In the genomic region with DNA sequence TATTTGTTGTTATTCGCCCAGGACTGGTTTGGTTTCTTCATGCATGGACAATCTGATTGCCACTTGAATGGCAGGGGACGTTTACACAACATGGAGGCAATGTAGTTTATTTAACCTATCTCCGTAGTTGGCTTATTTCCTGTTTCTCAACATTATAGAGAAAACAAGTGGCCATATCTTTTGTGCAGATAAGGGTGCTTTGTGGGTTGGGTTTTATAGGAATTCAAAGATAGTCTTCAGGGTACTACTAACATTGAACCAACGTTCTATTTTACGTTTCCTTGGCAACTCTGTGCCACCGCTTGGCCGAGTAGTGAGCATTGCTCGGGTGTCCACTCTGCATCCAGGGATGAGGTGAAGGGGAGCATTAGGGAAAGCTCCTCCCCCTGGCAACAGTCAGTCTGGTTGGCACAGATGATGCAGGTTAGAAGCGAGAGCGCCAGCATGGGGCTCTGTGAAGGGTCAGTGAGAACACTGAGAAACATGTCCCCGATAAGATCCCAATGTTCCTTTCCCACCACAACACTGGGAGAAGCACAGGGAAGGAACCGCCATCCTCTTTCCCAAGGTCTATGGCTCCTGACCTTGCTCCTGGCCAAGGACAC, we compare ENCODE assay signal across 27 mouse cellular contexts.
DNase-seq lines count a peak whose midpoint lies in the region; ATAC-seq and TF ChIP-seq lines count a peak whose summit lies in the region.
"Had no signal": no experiment of that assay in that cellular context is flagged by ENCODE, and none has a peak within 500 bp of the region (broad histone marks: within the 10 kb centered on the region; RNA-seq: fewer than 3 reads in every experiment).

No protein-coding gene starts in this region.

- 0 out of 2 replicates have a peak, but pooled peaks have one; percentile 20 for ATAC-seq in liver, embryonic 11.5 days (replicated peaks; ENCODE audit: low FRiP score)
- 0 out of 2 replicates have a peak, but pooled peaks have one; percentile 14 for ATAC-seq in stomach, embryonic 14.5 days (ENCODE audit: insufficient number of reproducible peaks, insufficient read depth, low FRiP score, low read depth)
- ATAC-seq: forebrain, embryonic 13.5 days; hindbrain, postnatal 0 days; intestine, embryonic 15.5 days; midbrain, embryonic 16.5 days had no signal

- H3K27me3 ChIP-seq in heart, adult 2 months (ENCODE audit: control insufficient read depth, insufficient read depth, low read length), result no peaks in the 10 kb centered on the region
- no peaks in the 10 kb centered on the region for H3K27me3 ChIP-seq in heart, embryonic 10.5 days (ENCODE audit: insufficient read depth, poor library complexity, severe bottlenecking)
- no peaks in the 10 kb centered on the region for H3K27me3 ChIP-seq in liver, embryonic 11.5 days (replicated peaks; ENCODE audit: control insufficient read depth, insufficient read depth, low read length)
- H3K27me3 ChIP-seq in MEL (ENCODE audit: control insufficient read depth in 1 of 2, insufficient read depth in 2 of 2, low read length in 2 of 2), result no peaks in the 10 kb centered on the region
- H3K27me3 ChIP-seq in stomach, embryonic 14.5 days (ENCODE audit: control insufficient read depth, insufficient read depth, low read length), result no peaks in the 10 kb centered on the region
- peaks cover 89% of the 10 kb centered on the region for H3K27me3 ChIP-seq in forebrain, embryonic 10.5 days (ENCODE audit: poor library complexity, severe bottlenecking)
- H3K27me3 ChIP-seq: forebrain, embryonic 13.5 days; intestine, embryonic 15.5 days had no signal

- H3K9ac ChIP-seq in heart, adult 2 months (ENCODE audit: low read depth, low read length), result no peak overlapping the region
- H3K9ac ChIP-seq in liver, embryonic 11.5 days (ENCODE audit: low read depth, low read length), result no peak overlapping the region
- no peak overlapping the region; the same call in 1 of the 2 replicates for H3K9ac ChIP-seq in MEL (ENCODE audit: control insufficient read depth, low read depth, low read length, poor library complexity, severe bottlenecking)
- H3K9ac ChIP-seq in stomach, embryonic 14.5 days (replicated peaks; ENCODE audit: low read depth, low read length), result no peak overlapping the region
- H3K9ac ChIP-seq: forebrain, embryonic 13.5 days; hindbrain, embryonic 12.5 days; intestine, embryonic 15.5 days had no signal

- TF ChIP-seq POLR2A in heart, adult 2 months (IDR thresholded peaks at IDR 0.05; ENCODE audit: insufficient read depth, low read depth, low read length), result no peak
- TF ChIP-seq POLR2A in MEL (IDR thresholded peaks at IDR 0.05; ENCODE audit: control insufficient read depth in 1 of 2, insufficient read depth in 1 of 2, low read depth in 1 of 2, low read length in 2 of 2, poor library complexity in 1 of 2), result no peak

- WGBS in heart, adult 2 months, result 65% methylated on average over 12 of the region's 12 CpGs
- WGBS in heart, embryonic 10.5 days, result 75% methylated on average over 12 of the region's 12 CpGs
- WGBS in liver, embryonic 11.5 days, result 76% methylated on average over 12 of the region's 12 CpGs
- WGBS in stomach, embryonic 14.5 days, result 80% methylated on average over 12 of the region's 12 CpGs
- WGBS in forebrain, embryonic 10.5 days, result 91% methylated on average over 12 of the region's 12 CpGs

- H3K4me3 ChIP-seq in heart, adult 2 months, result no peak overlapping the region
- H3K4me3 ChIP-seq in heart, embryonic 10.5 days, result no peak overlapping the region
- H3K4me3 ChIP-seq in liver, embryonic 11.5 days (ENCODE audit: low read depth, low read length), result no peak overlapping the region
- no peak overlapping the region for H3K4me3 ChIP-seq in MEL (ENCODE audit: control insufficient read depth in 1 of 2, insufficient read depth in 1 of 2, low read depth in 2 of 2, low read length in 2 of 2)
- H3K4me3 ChIP-seq in stomach, embryonic 14.5 days (ENCODE audit: low read depth, low read length), result no peak overlapping the region
- H3K4me3 ChIP-seq in forebrain, embryonic 10.5 days, result no peak overlapping the region
- H3K4me3 ChIP-seq: erythroblast, embryonic 14.5 days; forebrain, embryonic 13.5 days; hindbrain, embryonic 12.5 days; intestine, embryonic 15.5 days; layer of hippocampus, adult 2 months; midbrain, embryonic 10.5 days had no signal

- no peaks in the 10 kb centered on the region for H3K79me2 ChIP-seq in heart, adult 2 months (replicated peaks; ENCODE audit: control insufficient read depth, insufficient read depth, low read length)
- peaks cover 3% of the 10 kb centered on the region for H3K79me2 ChIP-seq in MEL (ENCODE audit: control insufficient read depth, insufficient read depth, low read length, poor library complexity)

- no peak overlapping the region for H3K4me2 ChIP-seq in liver, embryonic 11.5 days
- no peak overlapping the region for H3K4me2 ChIP-seq in stomach, embryonic 14.5 days (replicated peaks; ENCODE audit: low read depth, low read length)
- H3K4me2 ChIP-seq: forebrain, embryonic 13.5 days; hindbrain, embryonic 12.5 days; intestine, embryonic 15.5 days had no signal

- H3K27ac ChIP-seq in heart, adult 2 months, result peak overlapping the region; percentile 38
- no peak overlapping the region for H3K27ac ChIP-seq in heart, embryonic 10.5 days
- H3K27ac ChIP-seq in liver, embryonic 11.5 days (ENCODE audit: low read depth, low read length), result no peak overlapping the region
- H3K27ac ChIP-seq in MEL (ENCODE audit: control insufficient read depth, low read depth, low read length), result peak overlapping the region; percentile 72
- H3K27ac ChIP-seq in stomach, embryonic 14.5 days (ENCODE audit: low read length), result no peak overlapping the region
- no peak overlapping the region for H3K27ac ChIP-seq in forebrain, embryonic 10.5 days
- H3K27ac ChIP-seq: forebrain, embryonic 13.5 days; hindbrain, embryonic 12.5 days; hindbrain, postnatal 0 days; intestine, embryonic 15.5 days; layer of hippocampus, adult 2 months; macrophage; midbrain, embryonic 10.5 days had no signal

- H3K4me1 ChIP-seq in heart, adult 2 months (ENCODE audit: control insufficient read depth, insufficient read depth, low read length), result peaks cover 15% of the 10 kb centered on the region
- peaks cover 13% of the 10 kb centered on the region; the same call in 1 of the 2 replicates for H3K4me1 ChIP-seq in heart, embryonic 10.5 days
- no peaks in the 10 kb centered on the region for H3K4me1 ChIP-seq in liver, embryonic 11.5 days (replicated peaks; ENCODE audit: control insufficient read depth, insufficient read depth, low read length)
- peaks cover 7 to 24% of the 10 kb centered on the region in 2 experiments; a peak in 3 of 4 replicates for H3K4me1 ChIP-seq in MEL (ENCODE audit: control insufficient read depth in 1 of 2, insufficient read depth in 2 of 2, low read length in 2 of 2)
- no peaks in the 10 kb centered on the region for H3K4me1 ChIP-seq in stomach, embryonic 14.5 days (ENCODE audit: control insufficient read depth, insufficient read depth, low read length)
- peaks cover 12% of the 10 kb centered on the region for H3K4me1 ChIP-seq in forebrain, embryonic 10.5 days
- H3K4me1 ChIP-seq: forebrain, embryonic 13.5 days; hindbrain, embryonic 12.5 days; intestine, embryonic 15.5 days had no signal

- intact Hi-C loops in heart, adult 2 months (cut with DNase I), result loop anchor here (5.0 kb wide), 1 partner anchor 137 kb away; the partner anchor contains the start of gene Ammecr1

- peak in 1 of 2 experiments; percentile 40 for DNase-seq in heart, adult 2 months
- DNase-seq in heart, embryonic 10.5 days (ENCODE audit: low spot score), result no peak
- DNase-seq in liver, embryonic 11.5 days (ENCODE audit: low spot score), result no peak
- no peak for DNase-seq in liver
- peak; percentile 59 for DNase-seq in MEL (ENCODE audit: low read depth, low spot score)
- DNase-seq in cerebellum, postnatal 25 days, result no peak
- DNase-seq in forebrain, embryonic 10.5 days (ENCODE audit: extremely low spot score, low spot score), result no peak
- DNase-seq: adrenal gland, postnatal 25 days; cerebellum, adult 11-12 months; cerebellum, adult 9-11 months; gastrocnemius, postnatal 10 days; kidney, adult 2 months; kidney, postnatal 36 days; lung, adult 18-20 months; lung, postnatal 10 days; right cerebral cortex, postnatal 25 days; thymus, postnatal 14 days had no signal

- TF ChIP-seq RAD21 in MEL (IDR thresholded peaks at IDR 0.05; ENCODE audit: low read depth, low read length), result no peak

- no peaks in the 10 kb centered on the region for H3K9me3 ChIP-seq in heart, embryonic 10.5 days
- H3K9me3 ChIP-seq in liver, embryonic 11.5 days (ENCODE audit: control insufficient read depth, low read length), result no peaks in the 10 kb centered on the region
- H3K9me3 ChIP-seq in MEL (replicated peaks; ENCODE audit: insufficient read depth, low read length), result no peaks in the 10 kb centered on the region
- H3K9me3 ChIP-seq in stomach, embryonic 14.5 days (ENCODE audit: control insufficient read depth, low read depth, low read length), result no peaks in the 10 kb centered on the region
- no peaks in the 10 kb centered on the region for H3K9me3 ChIP-seq in forebrain, embryonic 10.5 days
- H3K9me3 ChIP-seq: forebrain, embryonic 13.5 days; hindbrain, embryonic 12.5 days; intestine, embryonic 15.5 days; midbrain, embryonic 10.5 days had no signal

- TF ChIP-seq CTCF in heart, adult 2 months (IDR thresholded peaks at IDR 0.05), result no peak
- TF ChIP-seq CTCF in MEL (IDR thresholded peaks at IDR 0.05 in 2 of 3, conservative IDR thresholded peaks at IDR 0.05 in 1 of 3; ENCODE audit: control insufficient read depth in 1 of 3, insufficient read depth in 1 of 3, low read depth in 2 of 3, low read length in 3 of 3, poor library complexity in 1 of 3, severe bottlenecking in 1 of 3), result no peak

- no peak for TF ChIP-seq EP300 in heart, adult 2 months (IDR thresholded peaks at IDR 0.05; ENCODE audit: insufficient read depth, low read depth, low read length)
- TF ChIP-seq EP300 in MEL (IDR thresholded peaks at IDR 0.05; ENCODE audit: low read depth in 1 of 2, low read length in 2 of 2), result peak; percentile 86 to 92

- peaks cover 5% of the 10 kb centered on the region; the same call in 1 of the 2 replicates for H3K36me3 ChIP-seq in heart, adult 2 months (ENCODE audit: control insufficient read depth, insufficient read depth, low read length)
- peaks cover 3% of the 10 kb centered on the region; the same call in 1 of the 2 replicates for H3K36me3 ChIP-seq in heart, embryonic 10.5 days
- no peaks in the 10 kb centered on the region; the same call in 1 of the 2 replicates for H3K36me3 ChIP-seq in liver, embryonic 11.5 days (ENCODE audit: control insufficient read depth, insufficient read depth, low read length)
- H3K36me3 ChIP-seq in MEL (ENCODE audit: control insufficient read depth in 1 of 2, insufficient read depth in 2 of 2, low read length in 2 of 2), result peaks cover 3 to 23% of the 10 kb centered on the region in 2 experiments; a peak in 3 of 4 replicates
- no peaks in the 10 kb centered on the region for H3K36me3 ChIP-seq in stomach, embryonic 14.5 days (ENCODE audit: control insufficient read depth, insufficient read depth, low read length)
- peaks cover 13% of the 10 kb centered on the region for H3K36me3 ChIP-seq in forebrain, embryonic 10.5 days (replicated peaks)
- H3K36me3 ChIP-seq: hindbrain, embryonic 12.5 days; intestine, embryonic 15.5 days had no signal

TF ChIP-seq in MEL, 35 proteins besides CTCF, POLR2A, EP300 and RAD21 (continues in another document):
- TF ChIP-seq USF2 (IDR thresholded peaks at IDR 0.05; ENCODE audit: borderline replicate concordance in 1 of 2, insufficient read depth in 1 of 2, low read depth in 1 of 2, low read length in 2 of 2) (no peak), TAL1 (IDR thresholded peaks at IDR 0.05; ENCODE audit: low read length) (no peak)

Comparison
In these comparisons a context has a peak if more than half of its experiments do, and no peak if none do; other contexts are left out.
1. H3K27ac ChIP-seq: peak in heart, adult 2 months (single experiment) and MEL (single experiment); none in heart, embryonic 10.5 days (single experiment), liver, embryonic 11.5 days (single experiment), stomach, embryonic 14.5 days (single experiment) and forebrain, embryonic 10.5 days (single experiment).